Mouse (Mus musculus): ENCODE measurements around the gene Pomgnt2. TPM values are rescaled to one million over a fixed set of nuclear protein-coding genes. Genes with fewer than 3 reads are reported as not detected.
A peak's percentile ranks its signal among the peaks of the same experiment; 100 is the strongest.

Gene Pomgnt2
- polyA plus RNA-seq, 2 experiments = 14.6 to 20.3 TPM

DNA sequence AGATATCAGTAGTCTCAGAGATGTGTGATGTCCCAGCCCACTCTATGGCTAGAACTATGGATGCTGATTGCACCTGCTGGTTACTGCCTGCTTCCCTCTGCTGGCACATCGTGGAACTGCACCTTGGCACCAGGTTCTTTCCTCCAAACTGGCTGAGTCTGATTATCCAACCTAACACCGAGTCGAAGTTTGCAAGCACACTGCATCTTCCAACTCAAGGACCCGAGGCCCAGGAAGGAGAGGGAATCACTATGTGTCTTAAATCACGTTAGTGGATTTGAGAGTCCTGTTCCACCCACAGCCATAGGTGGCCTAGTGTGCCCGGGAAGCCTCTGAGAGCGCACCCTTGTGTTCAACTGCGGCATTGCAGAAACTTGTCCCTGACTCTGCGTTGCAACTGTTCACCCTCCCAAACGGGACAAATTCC, 17.3 kb upstream of the Pomgnt2 start:
- no peak overlapping the region for H3K27ac ChIP-seq (replicated peaks; ENCODE audit: low read depth, low read length)
- DNase-seq (ENCODE audit: low spot score) (peak; percentile 71), ATAC-seq (ENCODE audit: low FRiP score, low read depth) (no peak)
- no peak overlapping the region for H3K9ac ChIP-seq (ENCODE audit: low read depth, low read length, severe bottlenecking)
- no peaks in the 10 kb centered on the region for H3K27me3 ChIP-seq (ENCODE audit: control insufficient read depth, insufficient read depth, low read length)
- H3K4me3 ChIP-seq (replicated peaks; ENCODE audit: low read length) = no peak overlapping the region
- no peaks in the 10 kb centered on the region for H3K9me3 ChIP-seq (ENCODE audit: control insufficient read depth, low read length)
- no peak for TF ChIP-seq POLR2A (IDR thresholded peaks at IDR 0.05; ENCODE audit: borderline replicate concordance, extremely low read depth, insufficient read depth, insufficient read length)
- 11% methylated on average over 10 of the region's 10 CpGs for WGBS
- H3K4me1 ChIP-seq (ENCODE audit: control insufficient read depth, insufficient read depth, low read length) = no peaks in the 10 kb centered on the region
- H3K4me2 ChIP-seq (replicated peaks; ENCODE audit: low read depth, low read length, severe bottlenecking) = no peak overlapping the region
- no peaks in the 10 kb centered on the region for H3K36me3 ChIP-seq (ENCODE audit: control insufficient read depth, insufficient read depth, low read length)

DNA sequence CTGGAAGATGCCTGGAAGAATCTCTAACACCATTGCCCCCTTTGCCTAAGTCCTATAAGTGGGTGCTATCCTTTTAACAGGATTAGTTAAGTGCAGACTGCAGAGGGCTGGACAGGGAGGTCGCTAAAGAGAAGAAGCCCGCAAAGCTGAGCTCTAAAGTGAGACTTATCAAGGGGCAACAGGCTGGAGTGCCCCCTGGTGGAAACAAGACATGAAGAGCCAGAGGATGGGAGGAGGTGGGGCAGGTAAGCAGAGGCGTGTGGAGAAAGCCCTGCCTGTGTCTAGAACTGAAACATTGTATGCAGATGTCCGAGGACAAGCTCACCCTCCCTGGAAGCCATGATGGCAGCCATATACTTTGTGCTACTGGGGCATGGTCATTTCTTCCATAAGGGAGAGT, 16.7 kb upstream of the Pomgnt2 start:
- Histone ChIP-seq H3K4me2 (replicated peaks; ENCODE audit: low read depth, low read length, severe bottlenecking) (no peak overlapping the region), H3K27me3 (ENCODE audit: control insufficient read depth, insufficient read depth, low read length) (no peaks in the 10 kb centered on the region), H3K4me3 (replicated peaks; ENCODE audit: low read length) (no peak overlapping the region), H3K4me1 (ENCODE audit: control insufficient read depth, insufficient read depth, low read length) (no peaks in the 10 kb centered on the region), H3K36me3 (ENCODE audit: control insufficient read depth, insufficient read depth, low read length) (no peaks in the 10 kb centered on the region), H3K9me3 (ENCODE audit: control insufficient read depth, low read length) (no peaks in the 10 kb centered on the region), H3K9ac (ENCODE audit: low read depth, low read length, severe bottlenecking) (no peak overlapping the region), H3K27ac (replicated peaks; ENCODE audit: low read depth, low read length) (no peak overlapping the region)
- WGBS = 81% methylated on average over 4 of the region's 4 CpGs
- no peak for TF ChIP-seq POLR2A (IDR thresholded peaks at IDR 0.05; ENCODE audit: borderline replicate concordance, extremely low read depth, insufficient read depth, insufficient read length)
- ATAC-seq (ENCODE audit: low FRiP score, low read depth) (no peak), DNase-seq (ENCODE audit: low spot score) (no peak)

DNA sequence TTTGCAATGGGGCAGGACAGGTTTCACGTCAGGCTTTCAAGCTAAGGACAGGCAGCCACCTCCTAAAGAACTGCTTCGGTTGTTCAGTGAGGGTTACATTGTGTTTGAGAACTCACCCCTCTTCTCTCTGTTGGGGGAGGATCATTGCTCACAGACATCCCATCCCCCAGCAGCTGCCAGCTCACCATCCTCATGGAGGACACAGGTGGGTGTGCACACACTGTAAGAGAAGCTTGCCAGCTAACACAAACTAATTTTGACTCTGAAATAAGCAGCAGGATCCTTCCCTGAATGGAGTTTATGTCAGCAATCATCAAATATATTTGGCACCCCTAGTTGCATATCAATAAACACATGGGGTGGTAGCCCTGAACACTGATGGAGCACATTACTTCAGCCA, 15.9 kb upstream of the Pomgnt2 start:
- no peak for ATAC-seq (ENCODE audit: low FRiP score, low read depth)
- Histone ChIP-seq H3K27ac (replicated peaks; ENCODE audit: low read depth, low read length) (no peak overlapping the region), H3K27me3 (ENCODE audit: control insufficient read depth, insufficient read depth, low read length) (no peaks in the 10 kb centered on the region), H3K9ac (ENCODE audit: low read depth, low read length, severe bottlenecking) (no peak overlapping the region), H3K36me3 (ENCODE audit: control insufficient read depth, insufficient read depth, low read length) (no peaks in the 10 kb centered on the region), H3K4me1 (ENCODE audit: control insufficient read depth, insufficient read depth, low read length) (no peaks in the 10 kb centered on the region), H3K4me3 (replicated peaks; ENCODE audit: low read length) (no peak overlapping the region), H3K4me2 (replicated peaks; ENCODE audit: low read depth, low read length, severe bottlenecking) (no peak overlapping the region), H3K9me3 (ENCODE audit: control insufficient read depth, low read length) (no peaks in the 10 kb centered on the region)
- no peak for TF ChIP-seq POLR2A (IDR thresholded peaks at IDR 0.05; ENCODE audit: borderline replicate concordance, extremely low read depth, insufficient read depth, insufficient read length)
- DNase-seq (ENCODE audit: low spot score) = no peak
- 86% methylated on average over 2 of the region's 2 CpGs for whole genome bisulfite sequencing

DNA sequence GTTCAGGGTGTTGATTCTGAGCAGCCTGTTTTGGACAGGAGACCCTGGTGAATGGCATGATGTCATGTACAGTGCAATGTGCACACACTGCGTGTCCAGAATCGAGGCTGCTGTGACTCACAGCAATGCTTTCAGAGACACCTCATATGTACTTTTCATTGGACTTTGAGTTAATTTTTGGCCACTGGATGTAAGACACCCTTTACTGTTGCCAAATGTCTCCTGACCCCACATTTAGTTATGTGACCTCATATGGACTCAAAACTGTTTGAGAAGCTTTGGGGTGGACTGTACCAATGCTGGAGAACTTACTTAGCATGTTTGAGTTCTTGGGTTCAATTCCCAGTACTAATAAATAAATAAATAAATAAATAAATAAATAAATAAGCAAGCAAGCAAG, 13.8 kb upstream of the Pomgnt2 start:
- no peaks in the 10 kb centered on the region for H3K9me3 ChIP-seq (ENCODE audit: control insufficient read depth, low read length)

DNA sequence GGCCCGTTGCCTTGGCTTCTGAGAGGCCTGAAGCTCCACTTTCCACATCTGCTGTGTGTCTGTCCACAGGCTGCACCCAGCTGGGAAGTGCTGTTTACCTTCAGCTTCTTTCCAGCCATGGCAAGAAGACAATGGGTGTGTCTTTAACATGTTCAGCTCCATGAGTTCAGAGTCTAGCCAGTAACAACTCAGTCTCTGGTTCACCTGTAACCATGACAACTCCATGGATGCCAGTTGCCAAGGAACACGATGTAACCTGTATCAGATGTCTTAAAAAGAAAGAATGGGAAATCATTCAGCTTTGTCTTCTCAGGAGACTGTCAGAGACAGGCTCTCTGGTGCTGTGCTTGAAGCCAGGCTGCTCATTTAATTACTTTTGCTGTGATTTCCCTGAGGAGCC, 12.0 kb upstream of the Pomgnt2 start:
- H3K27me3 ChIP-seq (ENCODE audit: control insufficient read depth, insufficient read depth, low read length) = no peaks in the 10 kb centered on the region
- no peak overlapping the region for H3K27ac ChIP-seq (replicated peaks; ENCODE audit: low read depth, low read length)
- DNase-seq (ENCODE audit: low spot score) = no peak
- H3K9ac ChIP-seq (ENCODE audit: low read depth, low read length, severe bottlenecking) = no peak overlapping the region
- H3K4me1 ChIP-seq (ENCODE audit: control insufficient read depth, insufficient read depth, low read length) = no peaks in the 10 kb centered on the region
- H3K9me3 ChIP-seq (ENCODE audit: control insufficient read depth, low read length) = no peaks in the 10 kb centered on the region
- TF ChIP-seq POLR2A (IDR thresholded peaks at IDR 0.05; ENCODE audit: borderline replicate concordance, extremely low read depth, insufficient read depth, insufficient read length) = no peak
- H3K4me3 ChIP-seq (replicated peaks; ENCODE audit: low read length) = no peak overlapping the region
- no peak overlapping the region for H3K4me2 ChIP-seq (replicated peaks; ENCODE audit: low read depth, low read length, severe bottlenecking)
- H3K36me3 ChIP-seq (ENCODE audit: control insufficient read depth, insufficient read depth, low read length) = no peaks in the 10 kb centered on the region
- peak; percentile 23; the same call in 1 of the 2 replicates for ATAC-seq (ENCODE audit: low FRiP score, low read depth)
- 47% methylated on average over 2 of the region's 2 CpGs for WGBS

More for the DNA sequence above, 13.8 kb upstream of the Pomgnt2 start:
- Histone ChIP-seq H3K27ac (replicated peaks; ENCODE audit: low read depth, low read length) (no peak overlapping the region), H3K4me3 (replicated peaks; ENCODE audit: low read length) (no peak overlapping the region), H3K36me3 (ENCODE audit: control insufficient read depth, insufficient read depth, low read length) (no peaks in the 10 kb centered on the region), H3K9ac (ENCODE audit: low read depth, low read length, severe bottlenecking) (no peak overlapping the region), H3K4me2 (replicated peaks; ENCODE audit: low read depth, low read length, severe bottlenecking) (no peak overlapping the region), H3K27me3 (ENCODE audit: control insufficient read depth, insufficient read depth, low read length) (no peaks in the 10 kb centered on the region), H3K4me1 (ENCODE audit: control insufficient read depth, insufficient read depth, low read length) (no peaks in the 10 kb centered on the region)
- DNase-seq (ENCODE audit: low spot score) (no peak), ATAC-seq (ENCODE audit: low FRiP score, low read depth) (no peak)
- 76% methylated on average over 2 of the region's 2 CpGs for WGBS
- no peak for TF ChIP-seq POLR2A (IDR thresholded peaks at IDR 0.05; ENCODE audit: borderline replicate concordance, extremely low read depth, insufficient read depth, insufficient read length)

DNA sequence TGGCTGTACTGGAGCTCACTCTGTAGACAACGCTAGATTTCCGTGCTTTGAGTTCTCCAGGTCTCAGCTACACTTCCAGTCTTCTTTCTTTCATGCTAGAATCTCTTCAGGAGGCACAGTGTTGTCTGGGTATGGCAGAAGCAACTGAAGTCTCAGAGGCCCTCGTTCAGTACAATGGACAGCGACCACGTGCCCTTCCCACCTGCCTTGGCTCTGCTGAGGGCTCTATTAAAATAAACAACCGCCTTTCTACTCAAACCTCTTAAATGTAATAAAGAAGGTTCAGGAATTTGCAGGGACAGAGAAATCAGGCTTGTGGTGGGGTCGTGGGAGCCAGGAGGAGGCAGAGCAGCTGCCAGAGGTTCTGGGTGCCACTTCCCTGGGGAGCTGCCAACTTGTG, 9.7 kb upstream of the Pomgnt2 start:
- ATAC-seq (ENCODE audit: low FRiP score, low read depth) = no peak
- Histone ChIP-seq H3K9ac (ENCODE audit: low read depth, low read length, severe bottlenecking) (no peak overlapping the region), H3K9me3 (ENCODE audit: control insufficient read depth, low read length) (no peaks in the 10 kb centered on the region), H3K4me3 (replicated peaks; ENCODE audit: low read length) (no peak overlapping the region), H3K4me2 (replicated peaks; ENCODE audit: low read depth, low read length, severe bottlenecking) (no peak overlapping the region), H3K27me3 (ENCODE audit: control insufficient read depth, insufficient read depth, low read length) (no peaks in the 10 kb centered on the region), H3K36me3 (ENCODE audit: control insufficient read depth, insufficient read depth, low read length) (no peaks in the 10 kb centered on the region), H3K27ac (replicated peaks; ENCODE audit: low read depth, low read length) (no peak overlapping the region), H3K4me1 (ENCODE audit: control insufficient read depth, insufficient read depth, low read length) (no peaks in the 10 kb centered on the region)
- WGBS = 8% methylated on average over 7 of the region's 7 CpGs
- DNase-seq (ENCODE audit: low spot score) = peak; percentile 78
- TF ChIP-seq POLR2A (IDR thresholded peaks at IDR 0.05; ENCODE audit: borderline replicate concordance, extremely low read depth, insufficient read depth, insufficient read length) = no peak

Measured in limb, embryonic 14.5 days (tissue).